Mouse (Mus musculus) C2C12 (cell line): ENCODE measurements at regions not wholly inside any gene's neighbourhood (a gene's known extent, or its start where the extent isn't known, plus 50 kb on each side); places are given as distances from the start of the nearest gene placed in this dataset.

Source experiments
- CTCF ChIP-seq: IDR thresholded peaks from one replicate; pipeline ENCODE4 v1.5.1; 2011; ENCODE audit not compliant: control insufficient read depth, insufficient read depth, insufficient read length
- FOSL1 ChIP-seq: IDR thresholded peaks from one replicate; pipeline ENCODE4 v1.8.0; 2011; ENCODE audit warnings: mild to moderate bottlenecking, low read length; ENCODE audit not compliant: poor library complexity, insufficient read depth, severe bottlenecking
- MAX ChIP-seq: IDR thresholded peaks from one replicate; pipeline ENCODE4 v1.6.1; 2011; ENCODE audit warnings: mild to moderate bottlenecking, control low read depth
- MYOG ChIP-seq: IDR thresholded peaks from one replicate; pipeline ENCODE4 v1.6.1; 2011; ENCODE audit not compliant: control insufficient read depth, insufficient read length; ENCODE audit errors: extremely low read depth
- USF1 ChIP-seq: IDR thresholded peaks from one replicate; pipeline ENCODE4 v1.6.1; 2011; ENCODE audit warnings: low read depth, mild to moderate bottlenecking, control low read depth, moderate library complexity

DNA sequence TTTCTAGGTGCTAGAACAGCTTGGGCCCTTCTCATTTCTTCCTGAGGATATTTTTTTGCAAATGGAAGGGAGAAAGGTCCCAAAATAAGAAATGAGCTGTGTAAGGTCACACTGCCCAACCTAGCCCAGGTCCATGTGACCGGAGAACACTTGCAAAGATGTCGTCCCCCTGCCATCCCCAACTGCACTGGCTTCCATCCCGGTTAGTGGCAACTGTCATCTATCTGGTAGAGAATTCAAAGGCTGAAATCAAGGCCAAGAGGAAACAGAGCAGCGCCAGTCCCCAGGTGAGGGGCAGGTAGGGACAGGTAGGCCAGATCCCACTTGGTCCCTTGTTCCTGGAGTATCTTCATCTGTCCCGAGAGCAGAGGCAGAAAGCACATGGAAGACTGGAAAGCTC, 60.2 kb upstream of the Zmiz1 start:
- TF ChIP-seq CTCF (no peak), FOSL1 (no peak), MAX (no peak), USF1 (no peak), MYOG (no peak)
